In genomic region chr16:10901956-10902355, GRCm38 (mm10) we compare ENCODE assay signal across 16 mouse cellular contexts.
"Had no signal": no experiment of that assay in that cellular context is flagged by ENCODE, and none has a peak within 500 bp of the region (broad histone marks: within the 10 kb centered on the region; RNA-seq: fewer than 3 reads in every experiment).

No protein-coding gene starts in this region.

- H3K27me3 ChIP-seq: liver, embryonic 13.5 days; neural tube, embryonic 15.5 days had no signal

- H3K9me3 ChIP-seq: liver, embryonic 13.5 days; midbrain, embryonic 10.5 days; neural tube, embryonic 15.5 days had no signal

- DNase-seq: kidney, adult 18-20 months; kidney, postnatal 25 days; liver; liver, embryonic 13.5 days; liver, postnatal 0 days; lung, postnatal 4 days; midbrain, embryonic 14.5 days; retina, postnatal 1 day; right cerebral cortex, postnatal 4 days; spleen, adult 18-20 months had no signal

- H3K4me1 ChIP-seq: liver, embryonic 13.5 days had no signal

- H3K9ac ChIP-seq: liver, embryonic 13.5 days; liver, postnatal 0 days; neural tube, embryonic 15.5 days had no signal

- H3K36me3 ChIP-seq: liver, embryonic 13.5 days; midbrain, embryonic 10.5 days; neural tube, embryonic 15.5 days had no signal

- H3K4me2 ChIP-seq: liver, embryonic 13.5 days; neural tube, embryonic 15.5 days had no signal

- H3K27ac ChIP-seq: left cerebral cortex, adult 2 months; liver, embryonic 13.5 days; midbrain, embryonic 10.5 days; neural tube, embryonic 15.5 days had no signal

- ATAC-seq: hindbrain, embryonic 16.5 days; inflammation-experienced regulatory T-cells, adult 6 months; liver, postnatal 0 days had no signal

- H3K4me3 ChIP-seq: left cerebral cortex, adult 2 months; liver, embryonic 13.5 days; midbrain, embryonic 10.5 days; myocyte; neural tube, embryonic 15.5 days had no signal
